In genomic region chr1:164097911-164098310, GRCm38 (mm10) we compare ENCODE assay signal across 32 mouse cellular contexts. TPM values are rescaled to one million over a fixed set of nuclear protein-coding genes. Genes with fewer than 3 reads are reported as not detected.
"Had no signal": no experiment of that assay in that cellular context is flagged by ENCODE, and none has a peak within 500 bp of the region (broad histone marks: within the 10 kb centered on the region; RNA-seq: fewer than 3 reads in every experiment).

No protein-coding gene starts in this region.

- H3K9ac ChIP-seq: embryonic facial prominence, embryonic 12.5 days; embryonic facial prominence, embryonic 13.5 days; embryonic facial prominence, embryonic 15.5 days; forebrain, embryonic 12.5 days; forebrain, embryonic 13.5 days; forebrain, embryonic 15.5 days; forebrain, postnatal 0 days had no signal

- H3K4me2 ChIP-seq: embryonic facial prominence, embryonic 12.5 days; embryonic facial prominence, embryonic 13.5 days; embryonic facial prominence, embryonic 15.5 days; forebrain, embryonic 12.5 days; forebrain, embryonic 13.5 days; forebrain, embryonic 15.5 days had no signal

- H3K4me3 ChIP-seq: embryonic facial prominence, embryonic 10.5 days; embryonic facial prominence, embryonic 12.5 days; embryonic facial prominence, embryonic 13.5 days; embryonic facial prominence, embryonic 15.5 days; erythroblast, embryonic 14.5 days; forebrain, embryonic 10.5 days; forebrain, embryonic 12.5 days; forebrain, embryonic 13.5 days; forebrain, embryonic 15.5 days; gastrocnemius, adult 2 months had no signal

- H3K27ac ChIP-seq: embryonic facial prominence, embryonic 10.5 days; embryonic facial prominence, embryonic 12.5 days; embryonic facial prominence, embryonic 13.5 days; embryonic facial prominence, embryonic 15.5 days; forebrain, embryonic 10.5 days; forebrain, embryonic 12.5 days; forebrain, embryonic 13.5 days; forebrain, embryonic 15.5 days; gastrocnemius, adult 2 months had no signal

- H3K9me3 ChIP-seq: embryonic facial prominence, embryonic 10.5 days; embryonic facial prominence, embryonic 12.5 days; embryonic facial prominence, embryonic 13.5 days; embryonic facial prominence, embryonic 15.5 days; forebrain, embryonic 10.5 days; forebrain, embryonic 12.5 days; forebrain, embryonic 13.5 days; forebrain, embryonic 15.5 days had no signal

- H3K4me1 ChIP-seq: embryonic facial prominence, embryonic 10.5 days; embryonic facial prominence, embryonic 12.5 days; embryonic facial prominence, embryonic 13.5 days; embryonic facial prominence, embryonic 15.5 days; forebrain, embryonic 10.5 days; forebrain, embryonic 12.5 days; forebrain, embryonic 13.5 days; forebrain, embryonic 15.5 days had no signal

- H3K36me3 ChIP-seq: embryonic facial prominence, embryonic 10.5 days; embryonic facial prominence, embryonic 12.5 days; embryonic facial prominence, embryonic 13.5 days; embryonic facial prominence, embryonic 15.5 days; forebrain, embryonic 10.5 days; forebrain, embryonic 12.5 days; forebrain, embryonic 15.5 days had no signal

- DNase-seq: cerebellum, adult 18-20 months; cerebellum, adult 2 months; cerebellum, adult 8-10 months; cerebellum, adult 9-10 months; cerebellum, adult 9-11 months; cerebellum, postnatal 25 days; cerebellum, postnatal 36 days; embryo, embryonic 11 days; forebrain, postnatal 0 days; gastrocnemius, adult 2 months; gastrocnemius, postnatal 10 days; gastrocnemius, postnatal 14 days; gastrocnemius, postnatal 25 days; gastrocnemius, postnatal 36 days; heart, adult 11 months had no signal

- ATAC-seq: forebrain, embryonic 13.5 days; forebrain, embryonic 14.5 days; forebrain, embryonic 15.5 days; forebrain, embryonic 16.5 days; forebrain, postnatal 0 days had no signal

- H3K27me3 ChIP-seq: embryonic facial prominence, embryonic 12.5 days; embryonic facial prominence, embryonic 13.5 days; embryonic facial prominence, embryonic 15.5 days; forebrain, embryonic 12.5 days; forebrain, embryonic 13.5 days; forebrain, embryonic 15.5 days had no signal

RNA-seq across cellular contexts. Expression of gene Selp, which starts 17.2 kb away (rescaled TPM):
- total RNA-seq: forebrain, postnatal 0 days had no signal
- polyA plus RNA-seq: cerebellum, adult 2 months; embryonic facial prominence, embryonic 10.5 days; embryonic facial prominence, embryonic 11.5 days; embryonic facial prominence, embryonic 12.5 days; embryonic facial prominence, embryonic 13.5 days; forebrain, embryonic 10.5 days; forebrain, embryonic 11.5 days; forebrain, embryonic 12.5 days; forebrain, embryonic 13.5 days; forebrain, embryonic 14.5 days; forebrain, embryonic 15.5 days; forebrain, embryonic 16.5 days; forebrain, postnatal 0 days; frontal cortex, adult 2 months had no signal

RNA-seq across cellular contexts. Expression of gene Sell, which starts 36.1 kb away (rescaled TPM):
- total RNA-seq: gastrocnemius, adult 18-20 months had no signal
- polyA plus RNA-seq: embryonic facial prominence, embryonic 10.5 days; erythroblast, embryonic 14.5 days; forebrain, embryonic 10.5 days; forebrain, embryonic 11.5 days; forebrain, embryonic 12.5 days; forebrain, embryonic 13.5 days had no signal

RNA-seq across cellular contexts. Expression of gene Sele, which starts 49.9 kb away (rescaled TPM):
- total RNA-seq: forebrain, postnatal 0 days; gastrocnemius, adult 18-20 months; gastrocnemius, adult 2 months; gastrocnemius, adult 8-10 months; gastrocnemius, postnatal 10 days; gastrocnemius, postnatal 14 days; gastrocnemius, postnatal 36 days had no signal
- polyA plus RNA-seq: cortical plate, adult 2 months; embryonic facial prominence, embryonic 10.5 days; embryonic facial prominence, embryonic 11.5 days; embryonic facial prominence, embryonic 12.5 days; embryonic facial prominence, embryonic 13.5 days; erythroblast, embryonic 14.5 days; forebrain, embryonic 10.5 days; forebrain, embryonic 11.5 days; forebrain, embryonic 12.5 days; forebrain, embryonic 13.5 days; forebrain, embryonic 14.5 days; forebrain, embryonic 15.5 days; forebrain, embryonic 16.5 days; forebrain, postnatal 0 days; frontal cortex, adult 2 months had no signal
